Mouse (Mus musculus) liver, embryonic 14.5 days (tissue): ENCODE data around the gene Knop1.

Source experiments
- CTCF ChIP-seq: IDR thresholded peaks from 2 replicates; pipeline ENCODE4 v1.5.1; 2016; ENCODE audit warnings: antibody characterized with exemption, low read depth, control low read depth
- EP300 ChIP-seq: IDR thresholded peaks from 2 replicates; pipeline ENCODE4 v1.6.1; 2016; ENCODE audit warnings: antibody characterized with exemption, low read depth

DNA sequence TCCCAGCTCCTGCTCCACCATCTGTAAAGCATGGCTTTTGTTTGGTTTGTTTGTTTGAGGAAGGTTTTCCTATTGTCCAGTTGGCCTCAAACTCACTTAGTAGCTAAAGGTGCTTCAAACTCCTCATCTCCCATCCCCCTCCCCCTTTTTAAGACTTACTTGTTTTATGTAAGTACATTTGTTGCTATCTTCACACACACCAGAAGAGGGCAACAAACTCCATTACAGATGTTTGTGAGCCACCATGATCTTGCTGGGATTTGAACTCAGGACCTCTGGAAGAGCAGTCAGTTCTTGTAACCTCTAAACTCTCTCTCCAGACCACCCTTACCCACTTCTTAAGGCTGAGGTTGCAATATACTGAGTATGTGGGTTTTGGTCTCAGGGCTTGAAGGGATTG lies 42.0 kb upstream of the Knop1 start:
- TF ChIP-seq EP300 (no peak), CTCF (no peak)
